Mouse (Mus musculus) hindbrain, embryonic 10.5 days (tissue): ENCODE measurements around the gene Abat. TPM values are rescaled to one million over a fixed set of nuclear protein-coding genes. Genes with fewer than 3 reads are reported as not detected.

ENCODE experiments used
- DNase-seq: peaks from one replicate; pipeline ENCODE4 v3.0.0-alpha.2; 2017; ENCODE audit warnings: low spot score
- H3K27ac ChIP-seq: fragments of 300-500 bp; sonication (generic); 2 replicates; pipeline ENCODE4 v1.5.1; 2016; ENCODE audit warnings: mild to moderate bottlenecking, moderate library complexity
- H3K27me3 ChIP-seq: fragments of 300-500 bp; sonication (generic); 2 replicates; pipeline ENCODE4 v1.6.1; 2016; ENCODE audit warnings: mild to moderate bottlenecking; ENCODE audit not compliant: poor library complexity, insufficient read depth, severe bottlenecking
- H3K36me3 ChIP-seq: fragments of 300-500 bp; sonication (generic); 2 replicates; pipeline ENCODE4 v1.6.1; 2016; ENCODE audit warnings: mild to moderate bottlenecking, moderate library complexity
- H3K4me1 ChIP-seq: fragments of 300-500 bp; sonication (generic); replicated peaks from 2 replicates; pipeline ENCODE4 v1.6.1; 2016; ENCODE audit warnings: mild to moderate bottlenecking
- H3K4me3 ChIP-seq: fragments of 300-500 bp; sonication (generic); 2 replicates; pipeline ENCODE4 v1.5.1; 2016; ENCODE audit warnings: mild to moderate bottlenecking, moderate library complexity
- H3K9me3 ChIP-seq: fragments of 300-500 bp; sonication (generic); 2 replicates; pipeline ENCODE4 v1.6.1; 2016; ENCODE audit warnings: mild to moderate bottlenecking, moderate library complexity
- WGBS: fragments of 180-500 bp; shearing (Covaris S2); methylation state at CpG from one replicate; pipeline ENCODE4 v1.1.7; 2016; 5-methylcytosine and 5-hydroxymethylcytosine counted together
- polyA plus RNA-seq: library from polyadenylated mRNA; unstranded; fragments of >200 nt; fragmentation: Nextera tagmentation; extraction: Ambion mirVana; gene quantifications from 2 replicates; pipeline ENCODE4 v1.2.1, GENCODE M21; 2016

Abat gene
- polyA plus RNA-seq, 1 experiment from 2014 or later, result 27.2 TPM

GRCm38 (mm10) chr16:8582579-8583295 lies 69.5 kb downstream of the Abat start:
- Histone ChIP-seq H3K9me3 (peaks cover 5% of the 10 kb centered on the region; the same call in 1 of the 2 replicates), H3K4me1 (peaks cover 7% of the 10 kb centered on the region; the same call in 1 of the 2 replicates), H3K36me3 (peaks cover 25% of the 10 kb centered on the region), H3K4me3 (no peak overlapping the region), H3K27ac (no peak overlapping the region), H3K27me3 (no peaks in the 10 kb centered on the region)
- DNase-seq, result no peak
- WGBS, result 94% methylated on average over 5 of the region's 5 CpGs

DNA sequence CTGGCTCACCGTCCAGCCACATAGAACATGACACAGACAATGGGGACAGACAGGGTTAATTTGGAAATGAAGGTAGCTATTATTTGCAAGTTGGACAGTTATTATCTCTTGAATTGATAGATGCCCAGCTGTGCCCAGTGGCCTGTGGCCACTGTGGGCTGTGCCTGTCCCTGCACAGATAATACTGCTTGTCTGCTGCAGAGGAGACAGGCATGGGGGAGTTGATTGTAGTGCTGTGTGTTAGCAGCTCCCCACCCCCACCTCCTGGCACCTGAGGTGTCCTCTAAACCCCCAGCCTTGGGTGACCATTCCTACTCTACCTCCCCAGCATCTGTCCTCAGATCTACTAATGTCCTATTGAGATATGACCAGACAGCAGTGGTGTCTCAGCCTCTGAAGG lies 71.0 kb downstream of the Abat start:
- 56% methylated on average over 1 of the region's 1 CpGs for WGBS
- Histone ChIP-seq H3K9me3 (peaks cover 5% of the 10 kb centered on the region; the same call in 1 of the 2 replicates), H3K4me3 (no peak overlapping the region), H3K27ac (no peak overlapping the region), H3K36me3 (peaks cover 33% of the 10 kb centered on the region), H3K4me1 (peaks cover 7% of the 10 kb centered on the region; the same call in 1 of the 2 replicates), H3K27me3 (no peaks in the 10 kb centered on the region)
- no peak for DNase-seq

- Histone ChIP-seq H3K9me3 (peaks cover 5% of the 10 kb centered on the region; the same call in 1 of the 2 replicates), H3K4me1 (peaks cover 7% of the 10 kb centered on the region; the same call in 1 of the 2 replicates), H3K27me3 (no peaks in the 10 kb centered on the region), H3K4me3 (no peak overlapping the region), H3K27ac (no peak overlapping the region), H3K36me3 (peaks cover 39% of the 10 kb centered on the region)
- 82% methylated on average over 5 of the region's 5 CpGs for WGBS
- DNase-seq, result no peak
Observed at GRCm38 (mm10) chr16:8585056-8585455, 71.8 kb downstream of the Abat start.

- Histone ChIP-seq H3K4me3 (no peak overlapping the region), H3K4me1 (0 out of 2 replicates have a peak, but pooled peaks cover 8% of the 10 kb centered on the region), H3K27me3 (no peaks in the 10 kb centered on the region), H3K36me3 (no peaks in the 10 kb centered on the region), H3K27ac (no peak overlapping the region), H3K9me3 (no peaks in the 10 kb centered on the region)
- no peak for DNase-seq
- WGBS, result 70% methylated on average over 4 of the region's 4 CpGs
Observed at GRCm38 (mm10) chr16:8595411-8595810, 82.2 kb downstream of the Abat start.

DNA sequence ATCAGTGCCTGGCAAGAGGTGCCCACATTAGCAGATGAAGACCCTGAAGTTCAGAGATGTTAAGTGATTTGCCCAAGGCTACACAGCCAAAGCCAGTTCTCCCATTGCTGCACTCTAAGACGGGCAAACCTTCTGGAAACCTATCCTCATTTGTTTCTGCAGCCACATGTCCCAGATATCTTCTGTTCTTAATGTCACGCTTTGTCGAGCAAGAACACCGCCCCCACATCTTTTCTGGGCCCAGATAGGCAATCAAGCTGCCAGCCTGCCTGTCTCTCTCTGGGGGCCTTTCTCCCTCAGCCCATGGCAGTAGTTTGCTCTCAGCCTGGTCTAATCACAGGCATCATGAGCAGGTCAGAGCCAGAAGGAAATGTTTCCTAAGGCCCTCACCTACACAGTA lies 83.1 kb downstream of the Abat start:
- Histone ChIP-seq H3K4me3 (no peak overlapping the region), H3K27ac (no peak overlapping the region), H3K27me3 (no peaks in the 10 kb centered on the region), H3K36me3 (no peaks in the 10 kb centered on the region), H3K9me3 (no peaks in the 10 kb centered on the region), H3K4me1 (0 out of 2 replicates have a peak, but pooled peaks cover 8% of the 10 kb centered on the region)
- WGBS, result 71% methylated on average over 4 of the region's 4 CpGs
- DNase-seq, result no peak

DNA sequence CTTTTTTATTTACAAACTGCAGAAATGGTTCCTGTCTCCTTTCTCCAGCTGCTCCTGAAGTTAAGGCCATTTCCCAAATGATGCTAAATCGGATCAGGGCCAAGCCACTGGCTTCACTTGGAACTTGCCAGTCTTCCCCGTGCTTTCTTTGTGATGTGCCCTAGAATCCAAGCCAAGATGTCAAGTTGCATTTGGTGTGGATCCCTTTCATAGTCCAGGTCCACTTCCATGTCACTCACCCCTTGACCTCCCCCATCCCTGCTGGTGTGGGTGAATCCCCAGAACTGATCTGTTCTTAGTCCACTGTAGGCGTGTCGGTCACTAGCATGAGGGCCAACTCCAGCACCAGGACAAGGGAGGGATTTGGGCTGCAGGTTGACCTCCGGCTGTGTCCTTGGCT lies 84.3 kb downstream of the Abat start:
- 88% methylated on average over 5 of the region's 5 CpGs for WGBS
- H3K27ac ChIP-seq, result no peak overlapping the region
- H3K36me3 ChIP-seq, result no peaks in the 10 kb centered on the region
- H3K9me3 ChIP-seq, result no peaks in the 10 kb centered on the region
- H3K27me3 ChIP-seq, result no peaks in the 10 kb centered on the region
- no peak for DNase-seq
- H3K4me1 ChIP-seq, result 0 out of 2 replicates have a peak, but pooled peaks cover 8% of the 10 kb centered on the region
- H3K4me3 ChIP-seq, result no peak overlapping the region

DNA sequence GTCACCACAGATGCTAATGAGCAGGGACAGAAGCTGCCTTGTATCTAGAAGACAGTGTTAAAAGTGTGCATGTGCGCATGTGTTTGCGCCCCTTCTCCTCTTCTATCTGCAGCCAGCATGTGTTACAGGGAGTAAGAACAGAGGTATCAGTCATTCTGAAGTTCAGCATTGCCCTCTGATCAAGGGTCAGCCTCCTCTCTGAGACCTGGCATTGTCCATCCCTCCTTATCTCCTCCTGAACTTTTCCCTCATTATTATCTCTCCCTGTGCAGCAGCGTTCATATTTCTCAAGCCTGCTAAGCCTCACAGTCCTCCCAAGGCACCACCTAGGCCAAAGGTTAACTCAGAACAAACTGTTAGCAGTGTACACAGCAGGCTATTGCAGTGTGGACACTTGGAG lies 90.6 kb downstream of the Abat start:
- WGBS, result 90% methylated on average over 3 of the region's 3 CpGs
- Histone ChIP-seq H3K36me3 (0 out of 2 replicates have a peak, but pooled peaks cover 2% of the 10 kb centered on the region), H3K4me1 (no peaks in the 10 kb centered on the region), H3K27me3 (no peaks in the 10 kb centered on the region), H3K9me3 (no peaks in the 10 kb centered on the region), H3K4me3 (no peak overlapping the region), H3K27ac (no peak overlapping the region)
- no peak for DNase-seq

- WGBS, result 78% methylated on average over 3 of the region's 3 CpGs
- Histone ChIP-seq H3K36me3 (0 out of 2 replicates have a peak, but pooled peaks cover 2% of the 10 kb centered on the region), H3K9me3 (no peaks in the 10 kb centered on the region), H3K4me3 (no peak overlapping the region), H3K27me3 (peaks cover 31% of the 10 kb centered on the region), H3K27ac (no peak overlapping the region), H3K4me1 (no peaks in the 10 kb centered on the region)
- DNase-seq, result no peak
Observed at GRCm38 (mm10) chr16:8610397-8610796, 97.2 kb downstream of the Abat start.

- Histone ChIP-seq H3K36me3 (no peaks in the 10 kb centered on the region), H3K9me3 (no peaks in the 10 kb centered on the region), H3K27me3 (peaks cover 49% of the 10 kb centered on the region), H3K4me1 (no peaks in the 10 kb centered on the region), H3K27ac (no peak overlapping the region), H3K4me3 (no peak overlapping the region)
- WGBS, result 90% methylated on average over 8 of the region's 8 CpGs
- DNase-seq, result no peak
Observed at GRCm38 (mm10) chr16:8612214-8613005, 99.2 kb downstream of the Abat start.

DNA sequence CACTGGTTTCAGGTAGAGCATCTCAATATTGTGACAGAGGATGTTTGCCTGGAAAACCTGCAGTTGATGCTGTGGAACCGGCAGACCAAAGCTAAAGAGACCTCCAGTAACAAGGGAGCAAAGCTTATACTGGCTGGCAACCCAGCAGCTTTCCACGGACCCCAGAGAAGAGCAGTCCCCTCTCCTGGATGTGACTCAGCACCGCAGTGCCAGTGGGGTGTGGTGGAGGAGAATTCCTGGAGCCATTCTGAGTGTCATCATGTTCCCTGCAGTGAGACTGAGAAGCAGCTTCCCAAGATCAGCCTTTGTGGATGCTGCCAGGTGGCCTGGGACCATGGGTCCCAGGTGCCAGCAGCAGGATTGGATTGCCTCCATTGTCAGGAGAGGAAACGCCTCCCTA lies 99.8 kb downstream of the Abat start:
- no peak overlapping the region for H3K4me3 ChIP-seq
- no peaks in the 10 kb centered on the region for H3K9me3 ChIP-seq
- no peaks in the 10 kb centered on the region for H3K36me3 ChIP-seq
- H3K27ac ChIP-seq, result no peak overlapping the region
- 82% methylated on average over 4 of the region's 4 CpGs for WGBS
- no peak for DNase-seq
- H3K27me3 ChIP-seq, result peaks cover 55% of the 10 kb centered on the region
- no peaks in the 10 kb centered on the region for H3K4me1 ChIP-seq

GRCm38 (mm10) chr16:8613447-8613846 lies 100.2 kb downstream of the Abat start:
- no peak for DNase-seq
- no peaks in the 10 kb centered on the region for H3K36me3 ChIP-seq
- WGBS, result 89% methylated on average over 3 of the region's 3 CpGs

DNA sequence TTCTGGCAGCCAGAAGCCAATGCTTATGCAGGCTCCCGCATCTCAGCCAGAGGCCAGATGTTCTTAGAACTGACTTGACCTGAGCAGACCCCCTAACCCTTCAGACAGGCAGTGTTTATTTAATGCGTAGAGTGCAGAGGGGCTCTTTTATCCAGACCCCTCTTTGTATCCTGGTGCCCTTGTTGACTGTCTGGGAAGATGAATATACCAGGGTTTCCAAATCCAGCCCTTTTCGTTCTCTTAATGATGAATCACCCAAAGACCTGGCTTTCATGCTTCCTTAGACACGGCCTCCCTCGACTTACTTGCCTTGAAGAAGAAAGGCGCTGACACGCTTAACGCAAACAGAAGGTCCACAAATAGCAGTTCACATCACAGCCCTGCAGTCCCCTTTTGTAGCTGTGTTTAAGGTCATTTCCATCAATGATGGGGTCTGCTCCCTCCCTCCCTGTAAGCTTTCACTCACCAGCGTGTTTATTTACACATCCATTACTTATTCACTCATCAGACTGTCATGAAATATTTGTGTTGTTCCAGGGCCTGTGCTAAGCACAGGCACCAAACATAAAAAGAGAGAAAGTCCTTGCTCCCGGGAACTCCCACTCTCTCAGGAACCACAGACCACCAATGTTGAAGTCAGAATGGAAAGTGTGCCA lies 106.6 kb downstream of the Abat start:
- DNase-seq, result peak; percentile 45
- Histone ChIP-seq H3K27me3 (peaks cover 76% of the 10 kb centered on the region), H3K9me3 (no peaks in the 10 kb centered on the region; the same call in 1 of the 2 replicates), H3K36me3 (peaks cover 15% of the 10 kb centered on the region; the same call in 1 of the 2 replicates), H3K4me3 (no peak overlapping the region), H3K27ac (no peak overlapping the region), H3K4me1 (peaks cover 22% of the 10 kb centered on the region)
- 23% methylated on average over 10 of the region's 10 CpGs for WGBS

More at GRCm38 (mm10) chr16:8613447-8613846, 100.2 kb downstream of the Abat start:
- H3K9me3 ChIP-seq, result no peaks in the 10 kb centered on the region
- H3K27me3 ChIP-seq, result peaks cover 59% of the 10 kb centered on the region
- no peak overlapping the region for H3K4me3 ChIP-seq
- H3K27ac ChIP-seq, result no peak overlapping the region
- no peaks in the 10 kb centered on the region for H3K4me1 ChIP-seq
